Mouse (Mus musculus) subcutaneous adipose tissue, adult 2 months (tissue): ENCODE results near the gene Lrrc72. TPM values are rescaled to one million over a fixed set of nuclear protein-coding genes. Genes with fewer than 3 reads are reported as not detected.

Experiments used
- polyA plus RNA-seq: library from polyadenylated mRNA; depleted of rRNA; stranded (reverse); fragments of >200 nt; gene quantifications from 2 replicates; pipeline ENCODE4 v1.2.3, GENCODE M21; 2012; ENCODE audit warnings: low replicate concordance; rRNA removed

Gene Lrrc72
- not detected in 2 replicates for polyA plus RNA-seq

DNA sequence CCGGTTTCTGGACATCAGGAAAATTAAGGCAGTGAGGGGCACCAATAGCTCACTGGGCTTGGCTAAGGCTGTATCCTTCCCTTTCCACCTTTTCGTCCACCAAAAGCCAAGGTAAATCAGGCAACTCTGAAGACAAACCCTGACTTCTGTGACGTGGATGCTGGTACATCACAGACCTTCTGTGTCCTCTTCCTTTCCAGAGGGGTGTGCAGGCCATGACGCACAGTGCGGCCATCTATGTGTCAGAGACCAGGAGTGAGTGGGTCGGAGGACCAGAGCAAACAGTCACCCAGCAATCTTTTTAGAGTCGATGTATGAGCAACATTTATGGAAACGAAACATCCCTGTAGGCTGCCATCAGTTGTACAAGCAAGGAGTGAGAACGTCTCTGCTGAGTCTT is at the start of gene Lrrc72:
Gene Lrrc72, minus strand, starts transcription at position 101 of the 400 bp plus-strand sequence.

Other genes with a start within 250 kb of the Lrrc72 start
- 103 and 279 TPM in 2 replicates for gene Tspan13, start 210.9 kb downstream of the Lrrc72 start, polyA plus RNA-seq
- 12.8 and 18.5 TPM in 2 replicates for gene Ankmy2, start 96.3 kb downstream of the Lrrc72 start, polyA plus RNA-seq
- gene Bzw2, start 95.3 kb downstream of the Lrrc72 start, polyA plus RNA-seq: 13.4 and 39.0 TPM in 2 replicates
- gene Sostdc1, start 60.7 kb upstream of the Lrrc72 start, polyA plus RNA-seq: 0.30 and 0.40 TPM in 2 replicates
- 2.6 TPM in 2 replicates for gene Ispd, start 128.1 kb upstream of the Lrrc72 start, polyA plus RNA-seq
- 0.77 and 2.0 TPM in 2 replicates for gene D630036H23Rik, start 128.8 kb upstream of the Lrrc72 start, polyA plus RNA-seq